Mouse (Mus musculus) adrenal gland, postnatal 14 days (tissue): ENCODE data around the gene Eif4e3. TPM values are rescaled to one million over a fixed set of nuclear protein-coding genes. Genes with fewer than 3 reads are reported as not detected.
A peak's percentile ranks its signal among the peaks of the same experiment; 100 is the strongest.

Experiments
- DNase-seq: peaks from one replicate; pipeline ENCODE4 v3.0.0; 2021; ENCODE audit warnings: mixed read lengths
- total RNA-seq: library from RNA; stranded (reverse); gene quantifications from 2 replicates; pipeline ENCODE4 v1.2.3, GENCODE M21; 2021

Eif4e3 gene
- total RNA-seq, 1 experiment from 2014 or later, result 33.6 TPM

DNA sequence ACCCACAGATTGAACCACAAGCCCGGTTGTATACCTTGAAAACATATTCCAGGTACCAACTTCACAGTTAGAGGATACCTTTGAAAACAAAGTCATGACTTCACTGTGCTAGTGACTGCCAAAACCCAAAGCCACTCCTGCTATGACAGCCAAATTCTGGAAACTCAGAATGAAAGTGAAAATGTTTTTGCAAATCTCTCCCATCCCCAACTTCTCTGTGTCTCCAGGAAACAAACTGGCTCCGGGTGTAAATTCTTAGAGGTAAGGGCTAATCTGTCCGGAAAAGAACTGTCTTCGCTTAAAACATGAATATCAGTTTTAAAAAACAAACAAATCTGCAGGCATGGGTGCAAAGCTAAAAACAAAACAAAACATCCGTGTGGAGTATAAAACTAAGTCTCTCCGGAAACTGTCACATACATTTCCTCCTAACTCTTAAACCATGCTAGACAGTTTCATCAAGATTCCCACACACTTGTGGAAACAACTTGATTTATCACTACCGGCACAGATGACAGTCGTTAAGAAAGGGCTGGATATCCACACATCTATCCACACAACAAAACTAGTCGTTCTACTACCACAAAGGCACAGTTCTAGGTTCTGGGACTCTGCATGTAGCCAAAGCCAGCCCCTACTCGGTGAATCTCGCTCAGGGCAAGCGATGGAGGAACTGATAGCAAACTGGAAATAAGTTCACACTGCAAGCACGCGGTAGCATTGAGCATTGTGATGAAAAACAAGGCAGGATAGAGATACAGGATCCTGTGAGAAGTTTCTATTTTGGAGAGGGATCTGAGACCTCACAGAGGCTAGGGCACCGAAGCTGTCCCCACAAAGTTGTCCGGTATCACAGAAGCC, 884 bp downstream of the Eif4e3 start:
- peak; percentile 19 for DNase-seq

DNA sequence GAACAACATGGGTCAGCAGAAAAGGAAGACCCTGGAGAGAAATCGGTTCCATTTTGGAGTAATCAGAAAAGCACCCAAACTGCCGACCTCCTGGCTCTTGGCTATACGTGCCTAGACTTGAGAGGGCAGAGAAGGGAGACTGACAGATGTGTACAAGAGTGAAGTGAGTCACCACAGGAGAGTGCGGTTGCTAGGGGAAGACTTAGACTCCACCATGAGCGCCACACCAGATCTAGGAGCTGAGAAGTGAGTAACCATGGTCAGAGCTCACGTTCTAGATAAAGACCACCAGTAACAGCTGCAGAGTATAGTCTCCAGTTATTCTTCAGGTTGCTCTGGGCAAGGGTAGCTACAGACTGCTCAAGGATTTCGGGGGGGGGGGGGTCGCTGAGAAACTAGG, 3.3 kb downstream of the Eif4e3 start:
- DNase-seq, result no peak

GRCm38 (mm10) chr6:99660443-99660842, 6.1 kb downstream of the Eif4e3 start:
- DNase-seq, result no peak

DNA sequence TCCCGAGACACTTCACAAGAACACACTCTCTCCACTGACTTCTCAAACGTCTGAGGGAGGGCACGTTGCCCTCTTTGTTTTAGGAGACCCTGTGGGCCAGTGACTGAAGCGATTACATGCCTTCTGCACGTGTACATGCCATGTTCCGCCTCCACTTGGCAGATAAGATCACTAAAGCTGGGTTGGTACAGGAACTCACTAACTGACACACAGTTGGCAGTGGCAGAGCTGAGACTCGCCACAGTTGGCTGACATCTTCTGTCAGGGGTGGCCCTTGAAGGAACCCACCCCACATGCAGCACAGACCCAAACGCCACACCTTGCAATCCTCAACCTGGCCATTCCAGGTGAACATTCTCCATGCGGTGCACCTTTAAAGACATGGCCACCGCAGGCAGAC, 8.0 kb downstream of the Eif4e3 start:
- peak; percentile 30 for DNase-seq

DNA sequence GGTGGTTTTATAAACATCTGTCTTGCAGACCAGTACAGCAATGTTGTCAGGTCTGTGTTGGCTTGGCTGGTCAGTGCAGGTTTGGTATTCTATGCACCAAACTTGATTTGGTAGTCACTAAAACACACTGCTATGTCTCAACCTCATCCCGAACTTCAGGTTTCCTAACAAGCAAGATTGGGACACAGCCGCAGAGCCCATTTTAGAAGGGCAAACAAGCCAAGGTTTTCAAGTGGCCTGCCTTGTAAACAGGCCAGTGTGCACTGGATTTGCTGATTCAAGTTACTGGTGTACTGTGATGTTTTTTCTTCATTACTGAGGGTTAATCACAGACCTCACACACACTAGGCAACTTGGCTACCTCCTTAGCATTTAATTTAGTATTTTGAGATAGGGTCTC, 10.5 kb downstream of the Eif4e3 start:
- DNase-seq, result peak; percentile 37

- no peak for DNase-seq
Measured at GRCm38 (mm10) chr6:99655488-99655887, 11.1 kb downstream of the Eif4e3 start.

- no peak for DNase-seq
Measured at GRCm38 (mm10) chr6:99654343-99654742, 12.2 kb downstream of the Eif4e3 start.

DNA sequence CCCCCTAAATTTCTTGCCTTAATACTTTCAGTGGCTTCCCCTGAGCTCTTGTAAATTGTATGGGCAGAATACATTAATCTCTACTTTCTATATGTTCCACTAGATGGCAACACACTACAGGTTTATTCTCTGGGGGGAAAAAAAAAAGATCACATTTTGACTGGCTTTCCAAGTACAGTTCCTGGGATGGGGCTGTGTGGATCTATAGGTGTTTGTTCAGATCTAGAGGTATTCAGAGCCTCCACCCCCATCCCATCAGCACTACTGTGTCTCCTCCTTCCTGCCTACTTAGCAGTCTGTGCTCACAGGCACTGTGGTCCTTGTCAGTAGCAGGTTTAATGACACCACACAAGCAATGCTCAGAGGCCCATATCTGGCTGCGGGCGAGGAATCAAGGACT, 14.2 kb downstream of the Eif4e3 start:
- no peak for DNase-seq

GRCm38 (mm10) chr6:99649307-99649706, 17.3 kb downstream of the Eif4e3 start:
- DNase-seq, result no peak

DNA sequence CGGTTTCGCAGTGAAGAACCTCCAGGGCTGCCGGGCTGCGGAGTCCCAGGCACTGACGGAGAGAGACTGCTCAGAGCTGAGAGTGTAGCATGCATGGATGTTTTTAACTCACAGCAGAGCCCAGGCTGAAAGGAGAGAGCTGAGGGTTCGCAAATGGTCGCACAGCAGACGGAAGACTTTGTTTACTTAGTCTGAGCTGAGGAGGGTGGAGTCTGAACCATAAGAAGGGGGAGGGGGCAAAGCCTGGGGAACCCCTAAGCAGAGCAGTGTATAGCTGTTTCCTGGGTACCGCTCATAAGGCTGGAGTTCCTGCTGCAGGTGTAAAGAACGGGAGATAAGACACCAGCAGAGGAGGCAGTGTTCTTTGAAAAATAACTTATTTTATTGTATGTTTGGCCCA, 20.2 kb downstream of the Eif4e3 start:
- DNase-seq, result no peak

DNA sequence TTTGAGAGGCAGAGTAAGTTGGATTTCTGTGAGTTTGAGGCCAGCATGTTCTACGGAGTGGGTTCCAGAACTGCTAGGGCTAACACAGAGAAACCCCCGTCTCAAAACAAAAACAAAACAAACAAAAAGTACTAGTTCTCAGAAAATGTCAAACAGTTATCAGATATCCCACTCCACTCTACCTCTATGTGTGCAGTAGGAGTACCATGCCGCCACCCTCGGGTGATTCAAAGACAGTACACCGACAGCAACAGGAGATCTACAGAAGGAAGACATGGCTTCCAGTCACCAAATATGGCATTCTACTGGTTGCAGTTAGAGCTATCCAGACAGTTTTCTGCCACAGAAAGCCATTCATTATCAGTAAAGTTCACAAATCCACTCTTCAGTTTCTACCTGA, 21.7 kb downstream of the Eif4e3 start:
- DNase-seq, result peak; percentile 35

- no peak for DNase-seq
Measured at GRCm38 (mm10) chr6:99644386-99644785, 22.2 kb downstream of the Eif4e3 start.

DNA sequence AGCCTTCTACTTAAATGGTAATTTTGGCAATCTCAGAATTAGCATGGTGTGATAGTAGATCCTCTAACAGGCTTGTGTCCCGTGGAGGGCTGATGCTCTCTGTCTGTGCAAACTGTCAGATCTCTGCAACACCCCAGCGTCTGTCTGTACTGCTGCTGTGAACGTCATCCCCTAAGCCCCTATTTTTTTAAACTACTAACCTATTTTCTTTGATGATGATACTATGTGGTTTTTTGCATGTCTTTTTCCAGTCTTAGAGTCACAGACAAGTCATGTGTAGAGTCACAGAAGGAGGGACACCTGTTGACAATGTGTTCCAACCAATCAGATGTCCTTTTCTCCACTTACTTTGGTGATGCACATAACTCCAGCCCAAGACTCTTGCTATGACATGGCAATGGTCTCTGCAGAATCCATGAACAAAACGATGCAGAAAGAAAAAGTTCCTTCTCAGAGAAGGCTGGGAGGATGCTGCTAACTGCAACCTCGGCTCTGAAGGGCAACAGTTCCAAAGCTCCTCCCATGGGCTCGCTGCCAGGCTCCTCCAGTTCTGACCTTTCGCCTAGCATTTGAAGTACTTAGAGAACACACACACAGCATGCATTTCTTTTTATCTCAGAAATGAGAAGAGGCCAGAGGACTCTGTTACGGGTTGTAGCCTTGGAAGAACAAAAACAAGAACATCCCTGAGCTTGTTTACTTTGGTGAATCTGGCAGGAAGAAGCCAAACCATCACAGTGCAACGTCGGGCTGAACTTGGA, 23.0 kb downstream of the Eif4e3 start:
- DNase-seq, result peak; percentile 87

GRCm38 (mm10) chr6:99637456-99637855, 29.1 kb downstream of the Eif4e3 start:
- DNase-seq, result no peak

GRCm38 (mm10) chr6:99636801-99637200, 29.8 kb downstream of the Eif4e3 start:
- no peak for DNase-seq

GRCm38 (mm10) chr6:99636121-99636520, 30.4 kb downstream of the Eif4e3 start:
- DNase-seq, result no peak

DNA sequence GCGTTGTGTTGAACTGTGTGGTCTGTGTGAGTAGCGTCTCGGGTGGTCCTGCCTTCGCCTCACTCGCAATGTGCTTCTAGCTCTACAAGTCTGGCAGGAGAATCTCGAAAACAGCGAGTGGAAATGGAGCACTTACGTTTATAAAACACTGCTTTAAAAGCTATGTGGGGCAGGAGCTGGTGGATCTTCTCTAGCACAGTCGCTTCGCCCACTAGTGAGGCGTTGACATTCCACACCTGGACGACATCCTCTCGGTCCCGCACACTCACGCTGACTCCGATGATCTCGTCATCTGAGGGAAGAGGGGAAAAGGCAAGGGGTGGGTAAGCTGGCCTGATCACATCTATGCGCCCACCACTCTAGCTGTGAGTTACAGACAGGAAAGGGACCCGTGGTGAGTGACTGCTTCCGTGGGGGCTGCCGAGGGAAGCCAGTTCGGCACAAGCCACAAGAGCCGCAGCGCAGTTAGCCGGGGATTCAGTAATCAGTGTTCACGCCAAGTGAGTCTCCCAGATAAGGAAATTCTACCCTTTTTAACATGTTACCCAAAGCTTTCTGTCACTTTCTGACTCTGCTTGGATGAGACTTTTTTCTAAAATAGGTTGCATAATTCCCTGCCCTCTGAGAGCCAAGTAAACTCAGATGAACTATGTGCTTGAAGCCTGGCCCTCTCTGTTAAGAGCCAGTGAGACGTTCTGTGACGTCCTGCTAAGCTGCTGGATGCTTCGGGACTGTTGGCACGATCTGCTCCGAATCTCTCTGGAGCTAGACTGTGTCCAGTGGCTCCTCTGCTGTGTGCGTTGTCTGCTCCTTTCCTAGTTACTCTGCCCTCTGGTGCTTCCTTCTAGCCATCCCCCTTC, 34.2 kb downstream of the Eif4e3 start:
- peak; percentile 40 for DNase-seq

DNA sequence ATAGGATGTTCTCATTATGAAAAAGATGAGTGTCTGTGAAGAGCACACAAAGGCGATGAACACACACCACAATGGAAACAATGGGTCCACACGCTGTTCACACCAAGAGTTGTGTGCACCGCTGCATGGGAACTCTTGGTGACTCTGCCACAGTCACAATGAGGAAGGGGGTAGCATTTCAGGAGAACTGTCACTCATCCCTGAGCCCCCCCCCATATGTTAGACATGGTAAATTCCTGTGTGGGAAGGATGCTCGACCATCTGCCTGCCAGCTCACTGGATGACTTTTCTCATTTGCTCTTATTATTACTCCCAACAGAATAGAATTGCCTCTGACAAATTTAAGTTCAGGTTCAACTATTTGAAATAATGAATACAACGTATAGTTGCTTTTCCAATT, 34.9 kb downstream of the Eif4e3 start:
- DNase-seq, result no peak

DNA sequence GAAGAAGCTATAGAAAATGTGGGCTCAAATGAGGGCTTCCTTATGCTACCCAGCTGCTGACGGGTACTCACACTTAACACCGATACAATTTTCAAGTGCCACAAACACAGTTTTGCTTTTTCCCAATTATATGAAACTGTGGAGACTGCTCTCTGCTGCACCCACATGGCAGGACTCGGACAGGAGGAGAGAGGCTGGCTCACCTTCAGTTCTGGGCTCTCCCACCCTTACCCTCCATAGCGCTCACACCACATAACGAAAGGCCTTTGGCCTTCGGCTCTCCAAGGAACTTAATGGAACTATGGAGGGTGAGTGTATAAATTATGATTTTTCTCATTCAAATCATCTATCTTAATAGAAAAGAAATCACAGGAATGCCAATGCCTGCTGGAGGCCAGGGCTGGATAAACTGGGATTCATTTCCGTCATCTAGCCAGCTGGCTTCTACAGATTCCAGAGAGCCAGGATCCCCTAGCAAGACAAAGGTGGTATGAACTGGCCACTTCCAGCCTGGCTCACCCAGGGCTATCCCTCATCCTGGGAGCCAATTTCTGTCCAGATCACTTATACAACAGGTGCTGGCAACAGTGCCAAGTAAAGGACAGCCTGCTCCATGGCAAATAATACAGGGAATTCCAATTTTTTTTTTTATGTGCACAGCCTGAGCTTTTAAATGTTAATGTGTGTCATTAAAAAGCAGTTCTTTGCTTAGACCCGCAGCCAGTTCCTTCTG, 36.7 kb downstream of the Eif4e3 start:
- no peak for DNase-seq

- DNase-seq, result no peak
Measured at GRCm38 (mm10) chr6:99626347-99626746, 40.2 kb downstream of the Eif4e3 start.

DNA sequence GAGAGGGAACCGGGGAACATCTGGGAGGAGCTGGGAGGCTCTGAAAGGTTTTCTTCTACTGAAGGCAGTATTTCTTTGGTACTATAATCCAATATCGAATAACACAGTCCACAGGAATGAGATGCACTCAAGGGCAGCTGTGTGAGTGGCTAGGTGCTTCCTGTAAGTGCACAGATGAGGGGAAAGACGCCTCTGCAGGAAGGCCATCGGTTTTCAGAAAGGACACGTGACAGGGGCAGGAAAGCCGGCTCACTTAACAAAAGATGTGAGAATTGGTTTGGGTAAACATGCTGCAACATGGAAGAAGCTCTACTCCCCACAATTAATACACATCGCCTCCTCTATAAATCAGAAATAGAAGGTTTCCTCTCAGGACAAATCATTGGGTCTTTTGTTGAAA, 40.8 kb downstream of the Eif4e3 start:
- DNase-seq, result no peak

DNA sequence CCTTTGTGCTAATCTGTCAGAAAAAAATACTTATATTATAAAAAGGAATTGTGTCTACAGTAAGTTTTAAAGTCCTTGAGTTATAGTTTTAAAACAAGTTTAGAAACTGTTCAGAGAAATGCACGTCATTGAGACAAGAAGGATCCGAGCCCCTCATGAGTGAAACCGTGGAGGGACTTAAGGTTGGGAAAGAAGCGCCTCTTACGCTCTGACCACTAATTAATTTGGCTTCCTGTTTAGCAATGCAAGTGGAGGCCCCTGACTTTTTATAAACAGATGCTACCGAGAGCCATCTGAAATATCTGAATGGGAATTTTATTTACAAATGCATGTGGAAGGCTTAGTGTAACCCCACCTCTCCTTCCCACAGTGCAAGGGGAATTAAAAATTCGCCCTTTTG, 41.3 kb downstream of the Eif4e3 start:
- no peak for DNase-seq
